9 mouse cellular contexts compared by ENCODE assay signal in the genomic region with DNA sequence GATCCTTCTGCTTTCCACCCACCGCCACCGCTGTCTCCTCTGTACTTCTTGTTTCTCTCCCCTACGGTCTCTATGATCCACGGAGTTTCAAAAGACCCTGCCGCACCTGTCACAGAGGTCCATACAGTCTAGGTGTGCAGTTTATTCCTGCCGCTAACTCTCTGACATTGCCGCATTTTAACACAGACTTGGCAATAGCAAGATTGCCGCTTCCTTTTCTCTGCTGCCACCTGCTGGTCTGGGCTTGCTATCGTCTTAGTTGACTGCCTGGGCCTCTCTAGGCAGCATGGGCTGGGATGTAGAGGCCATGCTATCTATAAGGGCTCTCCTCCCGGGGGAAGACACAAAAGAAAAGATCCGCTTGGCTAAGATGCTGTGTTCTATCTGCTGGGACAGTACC. TPM values are rescaled to one million over a fixed set of nuclear protein-coding genes. Genes with fewer than 3 reads are reported as not detected.
A peak's percentile ranks its signal among the peaks of the same experiment; 100 is the strongest.
DNase-seq lines count a peak whose midpoint lies in the region; ATAC-seq and TF ChIP-seq lines count a peak whose summit lies in the region.
"Had no signal": no experiment of that assay in that cellular context is flagged by ENCODE, and none has a peak within 500 bp of the region (broad histone marks: within the 10 kb centered on the region; RNA-seq: fewer than 3 reads in every experiment).

No protein-coding gene starts in this region.

- intact Hi-C loops in heart, postnatal 10 days (cut with DNase I), result loop anchor here (1.0 to 10.0 kb wide), 3 partner anchors 46 to 407 kb away; no protein-coding TSS in a partner anchor

- peak; percentile 91 for DNase-seq in brain, embryonic 14.5 days (ENCODE audit: low read depth)
- peak; percentile 77 for DNase-seq in forebrain, embryonic 10.5 days (ENCODE audit: extremely low spot score, low spot score)
- DNase-seq in heart, postnatal 10 days, result peak; percentile 90 to 95
- DNase-seq in layer of hippocampus, adult 8-10 months (ENCODE audit: low spot score in 2 of 2), result peak; percentile 52 to 78
- peak; percentile 87 for DNase-seq in lung, postnatal 0 days (ENCODE audit: low spot score)
- DNase-seq in retina, postnatal 1 day, result peak; percentile 85
- peak; percentile 84 to 88 for DNase-seq in thymus, postnatal 36 days

- TF ChIP-seq CTCF in ES-Bruce4 (IDR thresholded peaks at IDR 0.05; ENCODE audit: low read depth, low read length), result peak; percentile 56
- TF ChIP-seq CTCF in brain, embryonic 14.5 days (IDR thresholded peaks at IDR 0.05; ENCODE audit: borderline replicate concordance, extremely low read depth, insufficient read depth, insufficient read length), result peak; percentile 92
- peak; percentile 96 for TF ChIP-seq CTCF in lung, postnatal 0 days (IDR thresholded peaks at IDR 0.05)

- H3K9me3 ChIP-seq in ES-Bruce4 (replicated peaks; ENCODE audit: control insufficient read depth, insufficient read depth, low read length, poor library complexity, severe bottlenecking), result peaks cover 29% of the 10 kb centered on the region
- no peaks in the 10 kb centered on the region for H3K9me3 ChIP-seq in forebrain, embryonic 10.5 days
- H3K9me3 ChIP-seq in lung, postnatal 0 days (ENCODE audit: low read length), result no peaks in the 10 kb centered on the region
- H3K9me3 ChIP-seq: limb, embryonic 15.5 days had no signal

- no peak for TF ChIP-seq EP300 in ES-Bruce4 (IDR thresholded peaks at IDR 0.05; ENCODE audit: insufficient read depth, low read depth, low read length)
- no peak for TF ChIP-seq EP300 in lung, postnatal 0 days (IDR thresholded peaks at IDR 0.05)

- no peak overlapping the region for H3K4me3 ChIP-seq in ES-Bruce4 (ENCODE audit: low read depth, low read length)
- no peak overlapping the region for H3K4me3 ChIP-seq in forebrain, embryonic 10.5 days
- no peak overlapping the region for H3K4me3 ChIP-seq in lung, postnatal 0 days (ENCODE audit: low read depth, low read length)
- H3K4me3 ChIP-seq: limb, embryonic 15.5 days had no signal

- H3K27me3 ChIP-seq in ES-Bruce4 (ENCODE audit: control insufficient read depth, insufficient read depth, low read length, poor library complexity, severe bottlenecking), result no peaks in the 10 kb centered on the region
- H3K27me3 ChIP-seq in forebrain, embryonic 10.5 days (ENCODE audit: poor library complexity, severe bottlenecking), result no peaks in the 10 kb centered on the region
- no peaks in the 10 kb centered on the region for H3K27me3 ChIP-seq in lung, postnatal 0 days (replicated peaks; ENCODE audit: insufficient read depth, low read length)
- H3K27me3 ChIP-seq: limb, embryonic 15.5 days had no signal

- H3K4me1 ChIP-seq in ES-Bruce4 (ENCODE audit: control insufficient read depth, insufficient read depth, low read length), result no peaks in the 10 kb centered on the region
- H3K4me1 ChIP-seq in forebrain, embryonic 10.5 days, result no peaks in the 10 kb centered on the region
- no peaks in the 10 kb centered on the region for H3K4me1 ChIP-seq in lung, postnatal 0 days (ENCODE audit: insufficient read depth, low read depth, low read length)
- H3K4me1 ChIP-seq: limb, embryonic 15.5 days had no signal

- no peak for TF ChIP-seq POLR2A in ES-Bruce4 (IDR thresholded peaks at IDR 0.05; ENCODE audit: insufficient read depth, low read length)
- no peak for TF ChIP-seq POLR2A in brain, embryonic 14.5 days (IDR thresholded peaks at IDR 0.05; ENCODE audit: borderline replicate concordance, extremely low read depth, insufficient read depth, insufficient read length, poor library complexity, severe bottlenecking)

- H3K4me2 ChIP-seq in lung, postnatal 0 days (replicated peaks; ENCODE audit: low read depth, low read length), result no peak overlapping the region
- H3K4me2 ChIP-seq: limb, embryonic 15.5 days had no signal

- peak; percentile 83 for ATAC-seq in lung, postnatal 0 days

- 60% methylated on average over 11 of the region's 11 CpGs for WGBS in forebrain, embryonic 10.5 days
- 49% methylated on average over 11 of the region's 11 CpGs for WGBS in lung, postnatal 0 days

- peaks cover 61% of the 10 kb centered on the region for H3K36me3 ChIP-seq in ES-Bruce4 (ENCODE audit: control insufficient read depth, insufficient read depth, low read length, poor library complexity, severe bottlenecking)
- peaks cover 93% of the 10 kb centered on the region for H3K36me3 ChIP-seq in forebrain, embryonic 10.5 days (replicated peaks)
- peaks cover 33% of the 10 kb centered on the region for H3K36me3 ChIP-seq in lung, postnatal 0 days (ENCODE audit: insufficient read depth, low read length)

- H3K27ac ChIP-seq in ES-Bruce4 (ENCODE audit: insufficient read depth, low read length), result no peak overlapping the region
- no peak overlapping the region for H3K27ac ChIP-seq in forebrain, embryonic 10.5 days
- no peak overlapping the region for H3K27ac ChIP-seq in lung, postnatal 0 days (ENCODE audit: low read length)
- H3K27ac ChIP-seq: limb, embryonic 15.5 days had no signal

- no peak overlapping the region for H3K9ac ChIP-seq in ES-Bruce4 (ENCODE audit: low read depth, poor library complexity, severe bottlenecking)
- H3K9ac ChIP-seq in lung, postnatal 0 days (replicated peaks; ENCODE audit: low read depth), result no peak overlapping the region
- H3K9ac ChIP-seq: limb, embryonic 15.5 days had no signal

RNA-seq across cellular contexts. Expression of gene Hal, which starts 17.2 kb away (rescaled TPM):
- 1.2 and 1.6 TPM in 2 replicates for polyA plus RNA-seq in ES-Bruce4 (2011; ENCODE audit: insufficient read depth, insufficient read length, low read depth, missing spikeins)
- 0.13 and 0.18 TPM in 2 replicates for polyA plus RNA-seq in brain, embryonic 14.5 days (2012; rRNA removed)
- 0.12 and 0.26 TPM in 2 replicates for polyA plus RNA-seq in forebrain, embryonic 10.5 days (2016; fragmentation: Nextera tagmentation; extraction: Ambion mirVana)
- total RNA-seq in heart, postnatal 10 days (2021), result not detected
- total RNA-seq in layer of hippocampus, adult 8-10 months (2022), result under 1 TPM; 0.16 to 0.75 (median 0.46) TPM
- 0.27 TPM in 1 of 2 replicates, not detected in the other for polyA plus RNA-seq in lung, postnatal 0 days (2015; fragmentation: Nextera tagmentation; extraction: Ambion mirVana)

RNA-seq across cellular contexts. Expression of gene Lta4h, which starts 18.2 kb away (rescaled TPM):
- polyA plus RNA-seq in ES-Bruce4 (2011; ENCODE audit: insufficient read depth, insufficient read length, low read depth, missing spikeins), result 53.6 and 60.7 TPM in 2 replicates
- polyA plus RNA-seq in brain, embryonic 14.5 days (2012; rRNA removed), result 70.3 and 77.5 TPM in 2 replicates
- polyA plus RNA-seq in forebrain, embryonic 10.5 days (2016; fragmentation: Nextera tagmentation; extraction: Ambion mirVana), result 150 and 152 TPM in 2 replicates
- 10 to 100 TPM; 55.5 to 65.4 TPM for total RNA-seq in heart, postnatal 10 days (2021)
- 10 to 100 TPM; 55.0 to 62.8 (median 60.4) TPM for total RNA-seq in layer of hippocampus, adult 8-10 months (2022)
- polyA plus RNA-seq in lung, postnatal 0 days (2015; fragmentation: Nextera tagmentation; extraction: Ambion mirVana), result 88.6 and 95.6 TPM in 2 replicates
